Mouse (Mus musculus) forebrain, postnatal 0 days (tissue): ENCODE results near the gene Ccdc93. TPM values are rescaled to one million over a fixed set of nuclear protein-coding genes. Genes with fewer than 3 reads are reported as not detected.

ENCODE experiments used
- ATAC-seq: fragments of 200-750 bp; cut with Nextera tagmentation; 2 replicates; pipeline ENCODE4 v1.8.0; 2017; ENCODE audit warnings: mild to moderate bottlenecking, moderate library complexity
- DNase-seq: peaks from one replicate; pipeline ENCODE4 v3.0.0-alpha.2; 2015
- H3K27ac ChIP-seq: fragments of 300-500 bp; sonication (generic); 2 replicates; pipeline ENCODE4 v1.5.1; 2014; ENCODE audit warnings: low read depth, mild to moderate bottlenecking, antibody characterized with exemption, low read length, moderate library complexity, mixed read lengths
- H3K27me3 ChIP-seq: fragments of 300-500 bp; sonication (generic); 2 replicates; pipeline ENCODE4 v1.6.1; 2014; ENCODE audit warnings: mild to moderate bottlenecking, low read length, mixed read lengths; ENCODE audit not compliant: insufficient read depth
- H3K36me3 ChIP-seq: fragments of 300-500 bp; sonication (generic); 2 replicates; pipeline ENCODE4 v1.6.1; 2014; ENCODE audit warnings: mild to moderate bottlenecking, moderate library complexity; ENCODE audit not compliant: insufficient read depth
- H3K4me1 ChIP-seq: fragments of 300-500 bp; sonication (generic); 2 replicates; pipeline ENCODE4 v1.6.1; 2014; ENCODE audit warnings: antibody characterized with exemption; ENCODE audit not compliant: insufficient read depth
- H3K4me2 ChIP-seq: fragments of 300-500 bp; sonication (generic); 2 replicates; pipeline ENCODE4 v1.6.1; 2014; ENCODE audit warnings: low read depth, mild to moderate bottlenecking, moderate library complexity
- H3K4me3 ChIP-seq: fragments of 300-500 bp; sonication (generic); 2 replicates; pipeline ENCODE4 v1.5.1; 2014; ENCODE audit warnings: low read depth, low read length, mixed read lengths
- H3K9ac ChIP-seq: fragments of 300-500 bp; sonication (generic); 2 replicates; pipeline ENCODE4 v1.6.1; 2014; ENCODE audit warnings: mild to moderate bottlenecking
- H3K9me3 ChIP-seq: fragments of 300-500 bp; sonication (generic); 2 replicates; pipeline ENCODE4 v1.6.1; 2016; ENCODE audit warnings: low read length
- CTCF ChIP-seq: sonication (generic); IDR thresholded peaks from 2 replicates; pipeline ENCODE4 v1.5.1; 2016; ENCODE audit warnings: antibody characterized with exemption, control low read depth, low read depth
- WGBS: fragments of 180-500 bp; shearing (Covaris S2); extraction: QIAGEN DNeasy Blood & Tissue Kit; methylation state at CpG from one replicate; pipeline ENCODE4 v1.1.7; 2014; 5-methylcytosine and 5-hydroxymethylcytosine counted together
- polyA plus RNA-seq: library from polyadenylated mRNA; unstranded; fragments of >200 nt; fragmentation: Nextera tagmentation; extraction: Ambion mirVana; gene quantifications from 2 replicates; pipeline ENCODE4 v1.2.1, GENCODE M21; 2015
- total RNA-seq: library from RNA; depleted of rRNA; stranded (reverse); fragments of >200 nt; gene quantifications from 2 replicates; pipeline ENCODE4 v1.2.3, GENCODE M21; 2014

Gene Ccdc93
- total and polyA plus RNA-seq, 2 experiments from 2014 or later: 6.7 to 14.6 TPM

GRCm38 (mm10) chr1:121479403-121479802, 48.6 kb downstream of the Ccdc93 start:
- Histone ChIP-seq H3K36me3 (peaks cover 55% of the 10 kb centered on the region), H3K9ac (no peak overlapping the region), H3K9me3 (no peaks in the 10 kb centered on the region), H3K4me3 (no peak overlapping the region), H3K27ac (no peak overlapping the region), H3K4me1 (no peaks in the 10 kb centered on the region), H3K4me2 (no peak overlapping the region), H3K27me3 (no peaks in the 10 kb centered on the region)
- no peak for ATAC-seq
- TF ChIP-seq CTCF: no peak
- no peak for DNase-seq
- 97% methylated on average over 5 of the region's 5 CpGs for WGBS

GRCm38 (mm10) chr1:121483091-121483490, 52.2 kb downstream of the Ccdc93 start:
- H3K4me3 ChIP-seq: no peak overlapping the region
- WGBS: 85% methylated on average over 4 of the region's 4 CpGs
- no peaks in the 10 kb centered on the region for H3K9me3 ChIP-seq
- H3K27ac ChIP-seq: no peak overlapping the region
- DNase-seq (no peak), ATAC-seq (no peak)
- H3K9ac ChIP-seq: no peak overlapping the region
- H3K4me2 ChIP-seq: no peak overlapping the region
- TF ChIP-seq CTCF: no peak
- no peaks in the 10 kb centered on the region for H3K4me1 ChIP-seq
- no peaks in the 10 kb centered on the region for H3K27me3 ChIP-seq
- H3K36me3 ChIP-seq: peaks cover 64% of the 10 kb centered on the region

DNA sequence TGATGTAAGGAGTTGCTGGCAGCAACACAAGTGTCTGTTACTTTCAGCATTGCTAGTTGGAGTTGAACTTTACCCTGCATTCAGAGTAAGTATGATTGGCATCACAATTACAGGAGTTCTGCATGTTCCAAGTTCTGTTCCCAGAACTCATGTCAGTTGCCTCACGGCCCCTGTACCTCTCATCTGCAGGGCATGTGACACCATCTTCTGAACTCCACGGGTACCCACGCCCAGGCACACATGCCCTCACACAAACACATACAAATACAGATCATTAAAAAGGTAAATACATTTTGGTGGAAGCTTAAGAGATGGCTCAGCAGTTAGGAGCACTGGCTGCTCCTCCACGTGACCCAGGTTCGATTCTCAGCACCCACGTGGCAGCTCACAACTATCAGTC, 56.0 kb downstream of the Ccdc93 start:
- Histone ChIP-seq H3K9ac (no peak overlapping the region), H3K36me3 (peaks cover 65% of the 10 kb centered on the region), H3K4me2 (no peak overlapping the region), H3K4me1 (no peaks in the 10 kb centered on the region), H3K27me3 (no peaks in the 10 kb centered on the region), H3K4me3 (no peak overlapping the region), H3K9me3 (no peaks in the 10 kb centered on the region), H3K27ac (no peak overlapping the region)
- ATAC-seq (no peak), DNase-seq (no peak)
- TF ChIP-seq CTCF: no peak
- WGBS: 94% methylated on average over 6 of the region's 6 CpGs

DNA sequence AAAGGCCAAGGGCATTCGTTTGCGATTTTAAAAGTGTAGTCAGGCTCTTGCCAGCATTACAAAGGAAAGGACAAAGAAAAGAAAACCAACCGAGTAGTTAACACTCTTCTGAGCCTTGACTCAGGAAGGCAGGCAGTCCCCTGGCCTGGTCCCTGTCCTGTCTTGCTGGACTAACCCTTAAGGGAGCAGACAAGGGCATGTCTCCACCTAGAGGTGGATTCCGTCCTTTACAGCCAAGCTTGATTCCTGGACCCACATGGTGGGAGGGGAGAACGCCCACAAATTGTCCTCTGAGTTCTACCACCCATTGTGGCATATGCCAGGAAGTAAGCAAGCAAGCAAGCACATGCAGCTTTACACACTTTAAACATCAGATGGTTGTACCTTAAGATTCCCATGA, 59.4 kb downstream of the Ccdc93 start:
- peak; percentile 15 for DNase-seq
- Histone ChIP-seq H3K4me1 (no peaks in the 10 kb centered on the region), H3K36me3 (peaks cover 73% of the 10 kb centered on the region), H3K9me3 (no peaks in the 10 kb centered on the region), H3K4me3 (no peak overlapping the region), H3K4me2 (no peak overlapping the region), H3K27me3 (no peaks in the 10 kb centered on the region), H3K9ac (no peak overlapping the region), H3K27ac (no peak overlapping the region)
- 28% methylated on average over 5 of the region's 5 CpGs for WGBS
- ATAC-seq: peak; percentile 38; the same call in 1 of the 2 replicates
- TF ChIP-seq CTCF: peak; percentile 61

- peaks cover 77% of the 10 kb centered on the region for H3K36me3 ChIP-seq
- no peak for TF ChIP-seq CTCF
These were observed 66.2 kb downstream of the Ccdc93 start for GRCm38 (mm10) chr1:121497093-121497492.

GRCm38 (mm10) chr1:121508729-121509128, 77.9 kb downstream of the Ccdc93 start:
- WGBS: 92% methylated on average over 2 of the region's 2 CpGs
- H3K9ac ChIP-seq: no peak overlapping the region
- H3K4me3 ChIP-seq: no peak overlapping the region
- H3K27me3 ChIP-seq: no peaks in the 10 kb centered on the region
- peaks cover 7% of the 10 kb centered on the region; the same call in 1 of the 2 replicates for H3K36me3 ChIP-seq
- DNase-seq (no peak), ATAC-seq (no peak)
- no peaks in the 10 kb centered on the region for H3K4me1 ChIP-seq
- H3K9me3 ChIP-seq: no peaks in the 10 kb centered on the region
- H3K27ac ChIP-seq: no peak overlapping the region
- H3K4me2 ChIP-seq: no peak overlapping the region
- no peak for TF ChIP-seq CTCF

More at GRCm38 (mm10) chr1:121497093-121497492, 66.2 kb downstream of the Ccdc93 start:
- Histone ChIP-seq H3K4me1 (no peaks in the 10 kb centered on the region), H3K27me3 (no peaks in the 10 kb centered on the region), H3K27ac (no peak overlapping the region), H3K4me2 (no peak overlapping the region), H3K9me3 (no peaks in the 10 kb centered on the region), H3K9ac (no peak overlapping the region), H3K4me3 (no peak overlapping the region)
- no peak for DNase-seq
- WGBS: 95% methylated on average over 4 of the region's 4 CpGs
- ATAC-seq: no peak

DNA sequence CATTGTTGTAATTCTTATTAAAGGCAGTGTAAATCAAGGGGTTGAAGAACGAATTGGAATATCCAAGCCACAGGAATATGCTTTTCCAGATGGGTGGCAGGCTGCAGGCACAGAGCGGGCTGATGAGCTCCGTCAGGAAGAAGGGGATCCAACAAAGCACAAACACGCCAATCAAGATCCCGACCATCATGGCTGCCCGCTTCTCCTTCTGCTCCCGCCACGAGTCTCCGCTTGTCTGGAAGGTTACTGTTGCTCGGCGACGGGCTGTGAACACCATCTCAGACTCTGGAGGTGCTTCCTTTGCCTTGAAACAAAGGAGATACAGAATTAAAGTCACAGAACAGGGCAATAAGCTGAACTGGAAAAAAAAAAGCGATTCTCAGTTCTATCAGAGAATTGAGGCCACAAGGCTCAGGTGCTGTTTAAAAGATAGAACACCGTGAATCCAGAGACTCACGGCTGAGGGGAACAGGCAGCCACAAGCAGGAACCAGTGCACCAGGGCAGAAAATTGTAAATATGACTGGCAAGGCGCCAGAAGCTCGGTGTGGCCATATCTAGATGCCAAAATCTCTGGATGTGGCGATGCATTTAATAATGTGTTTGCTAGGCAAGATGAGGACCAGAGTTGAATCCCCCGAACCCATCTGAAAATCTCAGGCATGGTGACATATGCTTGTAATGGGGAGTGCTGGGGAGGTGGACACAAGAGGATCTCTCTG, 79.7 kb downstream of the Ccdc93 start:
- H3K27ac ChIP-seq: no peak overlapping the region
- TF ChIP-seq CTCF: no peak

More for the DNA sequence above, 79.7 kb downstream of the Ccdc93 start:
- Histone ChIP-seq H3K9me3 (no peaks in the 10 kb centered on the region), H3K4me2 (no peak overlapping the region), H3K27me3 (no peaks in the 10 kb centered on the region), H3K9ac (no peak overlapping the region), H3K4me1 (no peaks in the 10 kb centered on the region), H3K36me3 (no peaks in the 10 kb centered on the region), H3K4me3 (no peak overlapping the region)
- ATAC-seq (peak; percentile 66; the same call in 1 of the 2 replicates), DNase-seq (peak; percentile 24)
- WGBS: 69% methylated on average over 19 of the region's 19 CpGs
